Mouse (Mus musculus) Patski (cell line): ENCODE data around the gene Ube4a. TPM values are rescaled to one million over a fixed set of nuclear protein-coding genes. Genes with fewer than 3 reads are reported as not detected.
A peak's percentile ranks its signal among the peaks of the same experiment; 100 is the strongest.

Source experiments
- ATAC-seq: fragments of 100-300 bp; one replicate; pipeline ENCODE4 v1.8.0; 2021
- CTCF ChIA-PET: fragments of 350-600 bp; sonication (Branson Sonifier 250); formaldehyde crosslinking; loops from one replicate; lab custom pipeline; 2022; ENCODE audit warnings: inconsistent platforms; lab: Charles Lee
- POLR2A ChIA-PET: fragments of 350-600 bp; sonication (Branson Sonifier 250); formaldehyde crosslinking; loops from one replicate; lab custom pipeline; 2022; ENCODE audit warnings: antibody characterized with exemption, inconsistent platforms; lab: Charles Lee
- DNase-seq: peaks from one replicate; pipeline ENCODE4 v3.0.0-alpha.2; 2011; ENCODE audit warnings: low read depth, low spot score
- H3K27me3 ChIP-seq: fragments of 371-371 bp; one replicate; pipeline ENCODE4 v1.5.1; 2021
- CTCF ChIP-seq: fragments of 100-300 bp; IDR thresholded peaks from one replicate; pipeline ENCODE4 v1.5.1; 2021
- in situ Hi-C: fragments of 300-500 bp; cut with MboI; formaldehyde crosslinking; loops from 3 replicates; pipeline ENCODE4 v1.11.1; 2018; ENCODE audit warnings: low pct_unique_long_range_greater_than_20kb, mixed read lengths
- polyA plus RNA-seq: library from polyadenylated mRNA; unstranded; gene quantifications from one replicate; pipeline ENCODE4 v1.2.3, GENCODE M21; 2021

The Ube4a gene
- polyA plus RNA-seq = 44.1 TPM

GRCm38 (mm10) chr9:44965126-44965832, at the start of gene Ube4a:
Gene Ube4a (minus strand): TSS chr9:44965600.
- in situ Hi-C loops = no loop called here
- ATAC-seq = peak; percentile 78
- ChIA-PET POLR2A (no interaction called here), CTCF (interaction anchor here (2.1 kb wide), 1 partner anchor 12 kb away, joined by 10 read pairs; no protein-coding TSS in a partner anchor)
- TF ChIP-seq CTCF = no peak
- peaks cover 5% of the 10 kb centered on the region for H3K27me3 ChIP-seq
- DNase-seq = peak; percentile 88

- ATAC-seq (no peak), DNase-seq (no peak)
- ChIA-PET CTCF (interaction anchor here (1.7 kb wide), 1 partner anchor 8 kb away, joined by 3 read pairs; no protein-coding TSS in a partner anchor), POLR2A (no interaction called here)
- in situ Hi-C loops = no loop called here
- peaks cover 23% of the 10 kb centered on the region for H3K27me3 ChIP-seq
- no peak for TF ChIP-seq CTCF
Observed at GRCm38 (mm10) chr9:45014879-45015278, 49.5 kb upstream of the Ube4a start.

GRCm38 (mm10) chr9:45011291-45011690, 45.9 kb upstream of the Ube4a start:
- TF ChIP-seq CTCF = no peak
- ATAC-seq (no peak), DNase-seq (no peak)
- in situ Hi-C loops = no loop called here
- POLR2A ChIA-PET = no interaction called here
- peaks cover 42% of the 10 kb centered on the region for H3K27me3 ChIP-seq
- CTCF ChIA-PET = no interaction called here

GRCm38 (mm10) chr9:45010461-45010860, 45.1 kb upstream of the Ube4a start:
- H3K27me3 ChIP-seq = peaks cover 42% of the 10 kb centered on the region
- no peak for TF ChIP-seq CTCF
- CTCF ChIA-PET = no interaction called here
- in situ Hi-C loops = no loop called here
- DNase-seq = no peak
- ATAC-seq = no peak
- POLR2A ChIA-PET = no interaction called here

GRCm38 (mm10) chr9:45009180-45010078, 44.0 kb upstream of the Ube4a start, which contains the start of gene Cd3e:
Gene Cd3e (minus strand): TSS chr9:45009627.
- in situ Hi-C loops = no loop called here
- peaks cover 41% of the 10 kb centered on the region for H3K27me3 ChIP-seq
- no peak for TF ChIP-seq CTCF
- no peak for ATAC-seq
- ChIA-PET POLR2A (no interaction called here), CTCF (no interaction called here)
- DNase-seq = no peak

DNA sequence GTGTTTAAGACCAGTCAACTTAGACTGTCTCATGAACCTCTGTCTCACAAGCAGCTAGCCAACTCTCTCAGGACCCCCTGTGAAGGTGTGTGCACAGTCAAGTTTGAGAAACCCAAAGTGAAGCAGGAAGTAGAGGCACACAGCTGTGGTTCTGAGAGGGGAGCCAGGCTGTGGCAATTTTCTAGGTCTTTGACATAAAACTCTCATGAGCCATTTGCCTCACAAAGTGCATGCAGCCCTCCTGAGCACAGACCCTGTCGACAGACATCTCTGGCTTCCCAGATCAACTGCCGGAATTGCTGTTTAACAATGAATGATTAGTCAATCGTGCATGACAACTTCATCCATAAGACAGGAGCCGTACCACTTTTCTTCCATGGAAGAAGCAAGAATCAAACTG, 42.9 kb upstream of the Ube4a start:
- POLR2A ChIA-PET = no interaction called here
- CTCF ChIA-PET = no interaction called here
- no peak for TF ChIP-seq CTCF
- ATAC-seq (no peak), DNase-seq (no peak)
- in situ Hi-C loops = no loop called here
- H3K27me3 ChIP-seq = peaks cover 50% of the 10 kb centered on the region

GRCm38 (mm10) chr9:45007404-45007803, 42.0 kb upstream of the Ube4a start:
- TF ChIP-seq CTCF = no peak
- peaks cover 58% of the 10 kb centered on the region for H3K27me3 ChIP-seq
- ChIA-PET CTCF (no interaction called here), POLR2A (interaction anchor here (0.9 kb wide), 1 partner anchor 14 kb away, joined by 3 read pairs; no protein-coding TSS in a partner anchor)
- DNase-seq (no peak), ATAC-seq (no peak)
- in situ Hi-C loops = no loop called here

DNA sequence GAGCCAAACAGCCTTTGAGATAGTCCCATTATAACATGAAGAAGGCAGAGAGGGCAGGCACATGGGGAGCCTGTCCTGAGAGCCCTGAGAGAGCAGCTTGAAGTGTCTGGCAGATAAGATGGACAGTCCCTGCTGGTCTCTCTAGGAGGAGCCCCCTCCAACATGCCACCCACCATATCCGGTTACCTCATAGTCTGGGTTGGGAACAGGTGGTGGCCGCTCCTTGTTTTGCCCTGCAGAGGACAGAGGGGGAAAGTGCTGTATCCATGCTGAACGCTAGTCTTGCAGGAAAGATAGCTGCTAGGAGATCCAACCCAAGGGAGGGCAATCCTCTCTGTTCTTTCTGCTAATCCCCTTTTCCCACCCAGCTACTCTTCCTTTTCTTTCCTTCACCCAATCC, 34.8 kb upstream of the Ube4a start:
- peaks cover 79% of the 10 kb centered on the region for H3K27me3 ChIP-seq
- TF ChIP-seq CTCF = no peak
- ChIA-PET POLR2A (no interaction called here), CTCF (no interaction called here)
- ATAC-seq = no peak
- no peak for DNase-seq
- in situ Hi-C loops = no loop called here

GRCm38 (mm10) chr9:44999776-45000175, 34.4 kb upstream of the Ube4a start:
- in situ Hi-C loops = no loop called here
- CTCF ChIA-PET = no interaction called here
- ATAC-seq (no peak), DNase-seq (no peak)
- TF ChIP-seq CTCF = no peak
- POLR2A ChIA-PET = no interaction called here
- peaks cover 80% of the 10 kb centered on the region for H3K27me3 ChIP-seq

DNA sequence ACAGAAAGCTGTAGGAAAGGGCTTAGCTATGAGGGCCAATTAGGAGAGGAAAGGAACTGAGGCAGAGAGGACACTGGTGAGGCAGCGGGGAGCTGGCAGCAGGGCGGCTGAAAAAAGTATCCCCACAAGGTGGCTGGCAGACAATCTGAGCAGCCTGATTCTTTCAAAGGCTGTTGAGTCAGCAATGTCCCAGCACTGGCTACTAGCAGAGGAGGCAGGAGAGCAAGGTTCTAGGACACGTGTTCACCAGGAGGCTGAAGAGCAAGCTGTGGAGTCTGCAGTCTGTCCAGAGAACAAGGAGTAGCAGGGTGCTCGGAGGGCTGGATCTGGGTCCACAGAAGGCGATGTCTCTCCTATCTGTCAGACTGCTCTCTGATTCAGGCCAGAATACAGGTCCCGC, 33.8 kb upstream of the Ube4a start:
- CTCF ChIA-PET = no interaction called here
- peaks cover 77% of the 10 kb centered on the region for H3K27me3 ChIP-seq
- DNase-seq (no peak), ATAC-seq (no peak)
- no peak for TF ChIP-seq CTCF
- POLR2A ChIA-PET = no interaction called here
- in situ Hi-C loops = no loop called here

DNA sequence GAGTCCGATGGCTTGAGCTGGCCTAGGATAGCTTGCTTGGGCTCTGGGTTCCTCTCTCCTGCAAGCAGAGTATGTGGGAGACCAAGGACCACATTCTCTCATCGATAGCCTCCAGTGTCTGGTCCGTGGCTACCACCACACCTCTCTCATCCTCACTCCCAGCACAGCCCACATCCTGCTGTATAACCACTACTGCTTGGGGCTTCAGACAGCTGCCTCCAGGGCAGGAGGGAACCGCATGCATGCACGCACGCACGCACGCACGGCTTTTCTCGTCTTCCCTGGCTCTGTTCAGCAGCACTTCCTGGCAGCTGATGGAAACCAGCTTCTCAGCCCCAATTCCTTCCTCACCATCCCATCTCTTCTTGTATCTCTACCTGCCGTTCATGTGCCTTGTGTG, 32.7 kb upstream of the Ube4a start:
- in situ Hi-C loops = no loop called here
- ATAC-seq = no peak
- CTCF ChIA-PET = interaction anchor here (1.6 kb wide), 1 partner anchor 25 kb away, joined by 6 read pairs; no protein-coding TSS in a partner anchor
- no peak for DNase-seq
- no peak for TF ChIP-seq CTCF
- H3K27me3 ChIP-seq = peaks cover 67% of the 10 kb centered on the region
- POLR2A ChIA-PET = no interaction called here
